Mouse (Mus musculus): ENCODE measurements around the gene Inafm1. TPM values are rescaled to one million over a fixed set of nuclear protein-coding genes. Genes with fewer than 3 reads are reported as not detected.
"Not testable (repeated sequence)": the region's sequence is repeated elsewhere in the genome, so short reads cannot be mapped to it uniquely, and the experiment has no call there.

Gene Inafm1
- polyA plus RNA-seq, 1 experiment from 2014 or later: 13.8 TPM

DNA sequence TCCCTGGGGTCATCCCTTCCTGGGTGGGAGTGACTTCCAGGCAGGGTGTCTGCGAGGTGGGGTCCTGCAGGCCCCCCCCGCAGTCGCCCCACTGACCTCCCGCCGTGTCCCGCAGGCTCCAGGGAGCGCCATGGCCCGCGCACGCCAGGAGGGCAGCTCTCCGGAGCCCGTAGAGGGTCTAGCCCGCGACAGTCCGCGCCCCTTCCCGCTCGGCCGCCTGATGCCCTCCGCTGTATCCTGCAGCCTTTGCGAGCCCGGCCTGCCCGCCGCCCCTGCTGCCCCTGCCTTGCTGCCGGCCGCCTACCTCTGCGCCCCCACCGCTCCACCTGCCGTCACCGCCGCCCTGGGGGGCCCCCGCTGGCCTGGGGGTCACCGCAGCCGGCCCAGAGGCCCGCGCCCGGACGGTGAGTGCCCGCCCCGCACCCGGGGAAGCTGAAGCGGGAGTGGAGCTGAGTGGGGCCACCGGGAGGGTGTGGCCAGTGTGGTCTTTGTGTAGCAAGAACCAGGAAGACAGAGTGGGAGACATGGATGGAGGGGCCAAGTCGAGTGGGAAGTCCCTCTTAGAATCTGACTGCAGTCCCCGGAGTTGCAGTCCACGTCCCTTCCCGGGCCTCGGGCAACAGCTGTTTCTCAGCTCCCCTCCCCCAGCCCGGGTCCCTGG lies 38.7 kb upstream of the Inafm1 start:
- H3K4me3 ChIP-seq (ENCODE audit: low read depth, low read length): peak overlapping the region; percentile 73
- H3K9me3 ChIP-seq (ENCODE audit: control insufficient read depth, low read length): no peaks in the 10 kb centered on the region
- peak overlapping the region; percentile 92 for H3K9ac ChIP-seq (ENCODE audit: low read depth, low read length)
- H3K4me1 ChIP-seq (replicated peaks; ENCODE audit: control insufficient read depth, insufficient read depth, low read length): peaks cover 11% of the 10 kb centered on the region
- WGBS: under 1% methylated on average over 49 of the region's 49 CpGs
- no peaks in the 10 kb centered on the region for H3K27me3 ChIP-seq (ENCODE audit: control insufficient read depth, insufficient read depth, low read length)
- H3K27ac ChIP-seq (ENCODE audit: low read depth, low read length): peak overlapping the region; percentile 94
- peak; percentile 12 for ATAC-seq (ENCODE audit: low FRiP score)
- peak; percentile 45 for DNase-seq (ENCODE audit: low spot score)
- H3K36me3 ChIP-seq (ENCODE audit: control insufficient read depth, insufficient read depth, low read length): no peaks in the 10 kb centered on the region
- peak overlapping the region; percentile 98 for H3K4me2 ChIP-seq (replicated peaks; ENCODE audit: low read depth, low read length)

DNA sequence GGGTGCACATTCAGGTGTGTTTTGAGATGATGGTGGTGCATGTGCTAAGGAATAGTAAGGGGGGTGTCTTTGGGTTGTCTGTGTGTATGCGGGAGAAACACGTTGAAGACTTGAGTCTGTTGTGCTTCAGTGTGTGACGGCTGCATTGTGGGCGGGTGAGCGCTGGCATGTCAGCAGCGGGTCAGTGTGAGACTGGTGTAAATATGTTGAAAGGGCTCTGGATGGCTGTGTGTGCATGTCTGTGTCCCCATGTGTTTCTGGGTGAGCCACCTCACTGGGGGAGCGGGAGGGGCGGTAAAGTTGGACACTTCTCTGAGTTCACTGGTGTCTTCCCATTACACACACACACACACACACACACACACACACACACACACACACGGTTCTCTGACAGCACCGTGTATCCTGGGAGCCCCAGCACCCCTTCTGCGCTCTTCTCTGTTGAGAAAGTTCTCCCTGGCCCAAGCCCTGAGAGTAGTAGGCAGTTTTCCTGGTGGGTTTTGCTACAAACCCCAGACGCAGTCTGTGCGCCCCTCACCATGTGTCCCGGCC lies 38.1 kb upstream of the Inafm1 start:
- no peak for DNase-seq (ENCODE audit: low spot score)
- H3K27ac ChIP-seq (ENCODE audit: low read depth, low read length): peak overlapping the region; percentile 94
- no peaks in the 10 kb centered on the region for H3K27me3 ChIP-seq (ENCODE audit: control insufficient read depth, insufficient read depth, low read length)
- 2% methylated on average over 14 of the region's 14 CpGs for WGBS
- peak overlapping the region; percentile 98 for H3K4me2 ChIP-seq (replicated peaks; ENCODE audit: low read depth, low read length)
- no peak for ATAC-seq (ENCODE audit: low FRiP score)
- no peaks in the 10 kb centered on the region for H3K9me3 ChIP-seq (ENCODE audit: control insufficient read depth, low read length)
- H3K4me3 ChIP-seq (ENCODE audit: low read depth, low read length): peak overlapping the region; percentile 73
- peaks cover 11% of the 10 kb centered on the region for H3K4me1 ChIP-seq (replicated peaks; ENCODE audit: control insufficient read depth, insufficient read depth, low read length)
- no peaks in the 10 kb centered on the region for H3K36me3 ChIP-seq (ENCODE audit: control insufficient read depth, insufficient read depth, low read length)
- H3K9ac ChIP-seq (ENCODE audit: low read depth, low read length): peak overlapping the region; percentile 92

DNA sequence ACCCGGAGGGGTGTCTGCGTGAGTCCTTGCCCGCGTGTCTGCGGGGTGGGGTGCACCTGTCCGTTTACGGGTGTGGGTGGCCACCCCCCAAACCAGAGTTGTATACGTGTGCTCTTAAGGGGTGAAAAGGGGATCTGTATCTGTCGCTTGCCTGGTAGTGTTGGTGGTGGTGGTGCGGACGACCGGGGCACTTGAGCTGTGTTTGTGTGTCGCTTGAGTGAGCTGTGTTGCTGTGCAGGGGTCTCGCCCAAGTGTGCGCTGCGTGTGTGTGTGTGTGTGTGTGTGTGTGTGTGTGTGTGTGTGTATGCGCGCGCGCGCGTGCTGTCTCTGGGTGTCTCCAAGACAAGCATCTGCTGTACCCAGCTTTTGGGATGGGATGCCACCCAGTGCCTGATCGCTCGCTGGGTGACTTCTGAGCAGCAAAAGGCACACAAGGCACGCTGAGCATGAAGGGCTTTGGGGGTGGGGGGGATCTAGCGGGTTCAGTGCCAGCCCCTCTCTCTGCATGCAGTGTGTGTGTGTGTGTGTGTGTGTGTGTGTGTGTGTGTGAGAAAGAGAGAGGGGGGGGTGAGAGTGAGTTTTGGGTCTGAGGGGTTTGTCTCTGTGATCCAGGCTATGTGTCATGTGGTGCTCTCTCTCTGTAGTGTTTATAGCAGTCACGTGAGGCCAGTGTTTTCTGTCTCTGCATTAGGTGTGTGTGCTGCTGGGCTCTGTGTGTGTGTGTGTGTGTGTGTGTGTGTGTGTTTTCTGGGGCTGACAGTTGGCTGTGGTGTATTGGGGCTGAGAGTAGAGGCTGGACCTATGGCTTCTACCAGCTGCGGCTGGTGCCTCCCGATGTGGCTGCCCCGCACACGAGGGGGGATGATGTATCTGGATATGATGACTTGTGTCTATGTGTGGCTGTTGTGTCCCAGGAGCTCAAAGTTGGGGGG lies 37.4 kb upstream of the Inafm1 start:
- 0 out of 2 replicates have a peak, but pooled peaks have one; percentile 0 for ATAC-seq (ENCODE audit: low FRiP score)
- DNase-seq (ENCODE audit: low spot score): peak; percentile 45
- Histone ChIP-seq H3K36me3 (ENCODE audit: control insufficient read depth, insufficient read depth, low read length) (no peaks in the 10 kb centered on the region), H3K27ac (ENCODE audit: low read depth, low read length) (peak overlapping the region; percentile 36; the same call in 1 of the 2 replicates), H3K9ac (ENCODE audit: low read depth, low read length) (peak overlapping the region; percentile 92; the same call in 1 of the 2 replicates), H3K4me2 (replicated peaks; ENCODE audit: low read depth, low read length) (peak overlapping the region; percentile 98), H3K4me1 (replicated peaks; ENCODE audit: control insufficient read depth, insufficient read depth, low read length) (peaks cover 11% of the 10 kb centered on the region), H3K4me3 (ENCODE audit: low read depth, low read length) (peak overlapping the region; percentile 73), H3K27me3 (ENCODE audit: control insufficient read depth, insufficient read depth, low read length) (no peaks in the 10 kb centered on the region), H3K9me3 (ENCODE audit: control insufficient read depth, low read length) (no peaks in the 10 kb centered on the region)
- WGBS: 2% methylated on average over 29 of the region's 31 CpGs

DNA sequence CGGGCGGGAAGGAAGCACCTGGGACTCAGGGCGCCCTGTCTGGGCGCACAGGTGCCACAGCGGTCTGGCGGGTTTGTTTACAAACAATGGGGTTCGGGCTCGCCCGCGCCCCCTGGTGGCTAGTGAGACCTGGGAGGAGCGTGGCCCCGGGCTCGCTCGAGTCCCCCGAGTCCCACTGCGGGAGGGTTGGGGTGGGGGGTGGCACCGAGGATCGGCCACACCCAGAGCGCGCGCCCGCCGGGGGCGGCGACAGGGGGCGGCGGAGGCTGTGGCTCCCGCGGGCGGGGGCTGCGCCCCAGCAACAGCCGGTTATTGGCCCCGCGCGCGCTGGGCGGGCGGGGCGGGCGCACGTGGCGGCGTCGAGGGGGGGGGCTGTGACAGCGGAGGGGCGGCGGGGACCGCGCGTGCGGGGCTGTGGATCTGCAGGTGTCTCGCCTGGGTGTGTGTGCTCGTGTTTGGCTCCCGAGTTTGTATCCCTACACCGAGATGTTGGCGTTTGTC lies 36.7 kb upstream of the Inafm1 start:
- ATAC-seq (ENCODE audit: low FRiP score) (no peak), DNase-seq (ENCODE audit: low spot score) (peak; percentile 85)
- H3K4me1 ChIP-seq (replicated peaks; ENCODE audit: control insufficient read depth, insufficient read depth, low read length): peaks cover 11% of the 10 kb centered on the region
- no peaks in the 10 kb centered on the region for H3K36me3 ChIP-seq (ENCODE audit: control insufficient read depth, insufficient read depth, low read length)
- no peaks in the 10 kb centered on the region for H3K27me3 ChIP-seq (ENCODE audit: control insufficient read depth, insufficient read depth, low read length)
- peak overlapping the region; percentile 98 for H3K4me2 ChIP-seq (replicated peaks; ENCODE audit: low read depth, low read length)
- H3K9ac ChIP-seq (ENCODE audit: low read depth, low read length): peak overlapping the region; percentile 61
- peak overlapping the region; percentile 36; the same call in 1 of the 2 replicates for H3K27ac ChIP-seq (ENCODE audit: low read depth, low read length)
- peak overlapping the region; percentile 73 for H3K4me3 ChIP-seq (ENCODE audit: low read depth, low read length)
- WGBS: under 1% methylated on average over 46 of the region's 56 CpGs
- no peaks in the 10 kb centered on the region for H3K9me3 ChIP-seq (ENCODE audit: control insufficient read depth, low read length)

DNA sequence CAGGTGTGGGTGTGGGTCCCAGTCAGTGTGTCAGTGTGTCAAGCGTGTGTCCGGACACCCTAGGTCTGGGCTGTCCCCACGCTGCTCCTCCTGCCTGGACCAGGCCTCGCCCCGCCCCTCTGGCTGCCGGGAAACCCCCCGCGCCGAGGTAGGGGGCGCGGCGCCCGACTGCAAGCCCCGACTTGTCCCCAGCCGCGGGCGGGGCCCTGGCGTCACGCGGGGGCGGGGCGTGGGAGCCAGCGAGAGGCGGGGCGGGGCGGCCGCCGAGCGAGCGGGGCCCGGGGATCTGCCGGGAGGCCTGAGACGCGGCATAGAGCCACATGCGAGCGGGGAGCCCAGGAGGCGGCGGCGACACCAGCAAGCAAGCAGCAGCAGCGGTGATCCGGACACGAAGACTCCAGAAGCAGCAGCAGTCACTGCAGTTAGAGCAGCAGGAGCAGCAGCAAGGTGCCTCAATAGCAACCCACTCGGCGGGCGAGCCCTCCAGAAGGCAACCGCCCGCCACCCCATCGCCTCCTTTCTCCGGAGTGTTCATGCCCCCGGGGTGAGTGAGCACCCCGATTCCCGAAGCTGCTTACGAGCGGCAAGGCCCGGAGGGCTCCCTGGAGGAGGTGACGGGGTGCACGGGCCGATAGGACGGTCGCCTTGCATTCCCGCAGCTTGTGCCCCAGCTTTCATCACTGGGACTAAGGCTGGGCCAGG lies 36.1 kb upstream of the Inafm1 start:
- H3K9me3 ChIP-seq (ENCODE audit: control insufficient read depth, low read length): no peaks in the 10 kb centered on the region
- ATAC-seq (ENCODE audit: low FRiP score) (peak; percentile 15; the same call in 1 of the 2 replicates), DNase-seq (ENCODE audit: low spot score) (peak; percentile 82)
- peaks cover 11% of the 10 kb centered on the region for H3K4me1 ChIP-seq (replicated peaks; ENCODE audit: control insufficient read depth, insufficient read depth, low read length)
- H3K4me2 ChIP-seq (replicated peaks; ENCODE audit: low read depth, low read length): peak overlapping the region; percentile 98
- WGBS: under 1% methylated on average over 59 of the region's 61 CpGs
- no peaks in the 10 kb centered on the region for H3K27me3 ChIP-seq (ENCODE audit: control insufficient read depth, insufficient read depth, low read length)
- H3K36me3 ChIP-seq (ENCODE audit: control insufficient read depth, insufficient read depth, low read length): no peaks in the 10 kb centered on the region
- 0 out of 2 replicates have a peak overlapping the region, but pooled peaks have one; percentile 36 for H3K27ac ChIP-seq (ENCODE audit: low read depth, low read length)
- H3K9ac ChIP-seq (ENCODE audit: low read depth, low read length): peak overlapping the region; percentile 61
- H3K4me3 ChIP-seq (ENCODE audit: low read depth, low read length): peak overlapping the region; percentile 73

DNA sequence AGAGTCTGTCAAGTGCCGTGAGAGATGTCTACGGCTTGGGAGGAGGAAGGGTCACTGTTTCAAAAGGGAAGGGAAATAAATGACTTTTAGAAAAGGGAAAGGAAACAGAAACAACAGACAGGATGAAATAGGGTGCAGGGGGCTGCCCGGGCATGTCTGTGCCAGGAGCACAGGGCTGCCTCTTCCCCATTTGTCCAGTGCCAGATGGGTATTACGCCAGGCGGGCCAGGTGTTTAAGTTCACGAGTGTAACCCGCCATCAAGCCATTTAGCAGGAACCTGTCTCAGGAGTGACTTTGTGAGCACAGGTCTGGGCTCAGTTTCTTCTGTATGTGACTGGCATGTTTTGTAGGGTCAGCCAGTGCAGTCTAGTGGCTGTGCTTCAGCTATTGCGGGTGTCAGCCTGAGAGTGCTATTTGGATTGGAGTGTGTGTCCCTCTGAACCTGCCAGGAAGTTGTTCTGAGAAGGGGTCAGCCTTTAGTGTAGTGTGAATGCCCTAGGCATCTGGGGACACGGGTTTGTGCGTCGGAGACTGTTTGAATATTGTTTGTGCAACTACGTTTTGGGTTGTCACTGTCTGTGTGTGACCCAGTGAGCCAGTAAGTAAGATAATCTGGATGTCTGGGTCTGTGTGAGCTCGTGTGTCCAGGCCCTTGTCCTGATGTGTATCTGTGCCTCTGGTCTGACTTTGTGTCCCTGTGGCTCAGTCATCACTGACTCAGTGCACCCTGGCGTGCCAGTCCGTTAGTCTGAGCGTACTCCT lies 35.3 kb upstream of the Inafm1 start:
- no peak for ATAC-seq (ENCODE audit: low FRiP score)
- H3K4me3 ChIP-seq (ENCODE audit: low read depth, low read length): peak overlapping the region; percentile 73
- peaks cover 11% of the 10 kb centered on the region for H3K4me1 ChIP-seq (replicated peaks; ENCODE audit: control insufficient read depth, insufficient read depth, low read length)
- H3K36me3 ChIP-seq (ENCODE audit: control insufficient read depth, insufficient read depth, low read length): no peaks in the 10 kb centered on the region
- peak; percentile 10 for DNase-seq (ENCODE audit: low spot score)
- 0 out of 2 replicates have a peak overlapping the region, but pooled peaks have one; percentile 27 for H3K27ac ChIP-seq (ENCODE audit: low read depth, low read length)
- peak overlapping the region; percentile 98 for H3K4me2 ChIP-seq (replicated peaks; ENCODE audit: low read depth, low read length)
- no peaks in the 10 kb centered on the region for H3K9me3 ChIP-seq (ENCODE audit: control insufficient read depth, low read length)
- no peak overlapping the region; the same call in 1 of the 2 replicates for H3K9ac ChIP-seq (ENCODE audit: low read depth, low read length)
- WGBS: 42% methylated on average over 16 of the region's 16 CpGs
- no peaks in the 10 kb centered on the region for H3K27me3 ChIP-seq (ENCODE audit: control insufficient read depth, insufficient read depth, low read length)

DNA sequence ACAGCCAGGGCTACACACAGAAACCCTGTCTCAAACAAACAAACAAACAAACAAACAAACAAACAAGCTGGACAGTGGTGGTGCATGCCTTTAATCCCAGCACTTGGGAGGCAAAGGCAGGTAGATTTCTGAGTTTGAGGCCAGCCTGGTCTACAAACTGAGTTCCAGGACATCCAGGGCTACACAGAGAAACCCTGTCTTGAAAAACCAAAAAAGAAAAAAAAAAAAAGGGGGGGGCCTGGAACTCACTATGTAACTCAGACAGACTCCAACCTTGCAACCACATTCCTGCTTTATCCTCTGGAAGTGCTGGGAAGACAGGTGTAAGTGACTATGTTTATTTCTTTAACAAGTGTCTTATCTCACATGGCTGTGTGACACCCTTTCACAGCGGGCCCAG lies 34.7 kb upstream of the Inafm1 start, which contains the start of gene Bbc3:
TSS of gene Bbc3 (plus strand) at position 301 of the 400 bp plus-strand sequence.
- not testable (repeated sequence) for H3K27me3 ChIP-seq (ENCODE audit: control insufficient read depth, insufficient read depth, low read length); H3K9me3 ChIP-seq (ENCODE audit: control insufficient read depth, low read length); H3K36me3 ChIP-seq (ENCODE audit: control insufficient read depth, insufficient read depth, low read length); ATAC-seq (ENCODE audit: low FRiP score); H3K4me1 ChIP-seq (replicated peaks; ENCODE audit: control insufficient read depth, insufficient read depth, low read length); DNase-seq (ENCODE audit: low spot score)
- WGBS: 61% methylated on average over 1 of the region's 1 CpGs
- 0 out of 2 replicates have a peak within 1 kb of the TSS, but pooled peaks have one; percentile 27 for H3K27ac ChIP-seq (ENCODE audit: low read depth, low read length)
- H3K4me3 ChIP-seq (ENCODE audit: low read depth, low read length): peak within 1 kb of the TSS; percentile 73
- H3K4me2 ChIP-seq (replicated peaks; ENCODE audit: low read depth, low read length): peak within 1 kb of the TSS; percentile 98
- peak within 1 kb of the TSS; percentile 61 for H3K9ac ChIP-seq (ENCODE audit: low read depth, low read length)
